Mouse (Mus musculus): Measurements from ENCODE around the gene Macf1. TPM values are rescaled to one million over a fixed set of nuclear protein-coding genes. Genes with fewer than 3 reads are reported as not detected.

Macf1 gene
- polyA plus RNA-seq, 1 experiment from 2014 or later = 120 TPM

- DNase-seq (ENCODE audit: low spot score) (no peak), ATAC-seq (ENCODE audit: low FRiP score) (no peak)
- Histone ChIP-seq H3K27ac (no peak overlapping the region), H3K4me2 (replicated peaks) (no peak overlapping the region), H3K9me3 (ENCODE audit: control insufficient read depth, low read length) (no peaks in the 10 kb centered on the region), H3K9ac (no peak overlapping the region), H3K4me1 (replicated peaks; ENCODE audit: control insufficient read depth, insufficient read depth, low read length) (peaks cover 8% of the 10 kb centered on the region; the same call in 1 of the 2 replicates), H3K4me3 (replicated peaks; ENCODE audit: low read length) (no peak overlapping the region), H3K36me3 (replicated peaks; ENCODE audit: control insufficient read depth, insufficient read depth) (no peaks in the 10 kb centered on the region), H3K27me3 (ENCODE audit: control insufficient read depth, insufficient read depth, low read length) (no peaks in the 10 kb centered on the region)
- WGBS = 92% methylated on average over 4 of the region's 4 CpGs
Measured at GRCm38 (mm10) chr4:123560896-123561295, 123.3 kb downstream of the Macf1 start.

- 96% methylated on average over 2 of the region's 2 CpGs for WGBS
- Histone ChIP-seq H3K4me3 (replicated peaks; ENCODE audit: low read length) (no peak overlapping the region), H3K4me1 (replicated peaks; ENCODE audit: control insufficient read depth, insufficient read depth, low read length) (no peaks in the 10 kb centered on the region), H3K27ac (no peak overlapping the region), H3K9ac (no peak overlapping the region), H3K36me3 (replicated peaks; ENCODE audit: control insufficient read depth, insufficient read depth) (no peaks in the 10 kb centered on the region), H3K9me3 (ENCODE audit: control insufficient read depth, low read length) (no peaks in the 10 kb centered on the region), H3K4me2 (replicated peaks) (no peak overlapping the region), H3K27me3 (ENCODE audit: control insufficient read depth, insufficient read depth, low read length) (no peaks in the 10 kb centered on the region)
- DNase-seq (ENCODE audit: low spot score) (no peak), ATAC-seq (ENCODE audit: low FRiP score) (no peak)
Measured at GRCm38 (mm10) chr4:123558496-123558895, 125.7 kb downstream of the Macf1 start.

GRCm38 (mm10) chr4:123555251-123555650 lies 128.9 kb downstream of the Macf1 start:
- no peak for ATAC-seq (ENCODE audit: low FRiP score)
- Histone ChIP-seq H3K27ac (no peak overlapping the region), H3K36me3 (replicated peaks; ENCODE audit: control insufficient read depth, insufficient read depth) (no peaks in the 10 kb centered on the region; the same call in 1 of the 2 replicates), H3K9ac (no peak overlapping the region), H3K4me2 (replicated peaks) (no peak overlapping the region), H3K27me3 (ENCODE audit: control insufficient read depth, insufficient read depth, low read length) (no peaks in the 10 kb centered on the region), H3K4me1 (replicated peaks; ENCODE audit: control insufficient read depth, insufficient read depth, low read length) (no peaks in the 10 kb centered on the region), H3K4me3 (replicated peaks; ENCODE audit: low read length) (no peak overlapping the region), H3K9me3 (ENCODE audit: control insufficient read depth, low read length) (no peaks in the 10 kb centered on the region)
- DNase-seq (ENCODE audit: low spot score) = no peak

GRCm38 (mm10) chr4:123552689-123553088 lies 131.5 kb downstream of the Macf1 start:
- DNase-seq (ENCODE audit: low spot score) (no peak), ATAC-seq (ENCODE audit: low FRiP score) (no peak)
- H3K27me3 ChIP-seq (ENCODE audit: control insufficient read depth, insufficient read depth, low read length) = no peaks in the 10 kb centered on the region
- H3K4me2 ChIP-seq (replicated peaks) = no peak overlapping the region
- H3K4me1 ChIP-seq (replicated peaks; ENCODE audit: control insufficient read depth, insufficient read depth, low read length) = no peaks in the 10 kb centered on the region
- H3K27ac ChIP-seq = no peak overlapping the region
- H3K4me3 ChIP-seq (replicated peaks; ENCODE audit: low read length) = no peak overlapping the region
- WGBS = 45% methylated on average over 3 of the region's 3 CpGs
- no peaks in the 10 kb centered on the region for H3K9me3 ChIP-seq (ENCODE audit: control insufficient read depth, low read length)
- H3K36me3 ChIP-seq (replicated peaks; ENCODE audit: control insufficient read depth, insufficient read depth) = no peaks in the 10 kb centered on the region; the same call in 1 of the 2 replicates
- H3K9ac ChIP-seq = no peak overlapping the region

GRCm38 (mm10) chr4:123548317-123548716 lies 135.8 kb downstream of the Macf1 start:
- Histone ChIP-seq H3K4me1 (replicated peaks; ENCODE audit: control insufficient read depth, insufficient read depth, low read length) (no peaks in the 10 kb centered on the region), H3K27ac (no peak overlapping the region), H3K9me3 (ENCODE audit: control insufficient read depth, low read length) (no peaks in the 10 kb centered on the region), H3K4me3 (replicated peaks; ENCODE audit: low read length) (no peak overlapping the region), H3K9ac (no peak overlapping the region), H3K36me3 (replicated peaks; ENCODE audit: control insufficient read depth, insufficient read depth) (peaks cover 11% of the 10 kb centered on the region), H3K27me3 (ENCODE audit: control insufficient read depth, insufficient read depth, low read length) (no peaks in the 10 kb centered on the region), H3K4me2 (replicated peaks) (no peak overlapping the region)
- 95% methylated on average over 3 of the region's 3 CpGs for WGBS
- DNase-seq (ENCODE audit: low spot score) = no peak
- no peak for ATAC-seq (ENCODE audit: low FRiP score)

- H3K27ac ChIP-seq = no peak overlapping the region
- H3K4me3 ChIP-seq (replicated peaks; ENCODE audit: low read length) = no peak overlapping the region
- no peak overlapping the region for H3K9ac ChIP-seq
- H3K27me3 ChIP-seq (ENCODE audit: control insufficient read depth, insufficient read depth, low read length) = no peaks in the 10 kb centered on the region
- no peak for DNase-seq (ENCODE audit: low spot score)
- H3K9me3 ChIP-seq (ENCODE audit: control insufficient read depth, low read length) = no peaks in the 10 kb centered on the region
- H3K4me1 ChIP-seq (replicated peaks; ENCODE audit: control insufficient read depth, insufficient read depth, low read length) = no peaks in the 10 kb centered on the region
- peaks cover 11% of the 10 kb centered on the region for H3K36me3 ChIP-seq (replicated peaks; ENCODE audit: control insufficient read depth, insufficient read depth)
- H3K4me2 ChIP-seq (replicated peaks) = no peak overlapping the region
- ATAC-seq (ENCODE audit: low FRiP score) = no peak
Measured at GRCm38 (mm10) chr4:123543691-123544090, 140.5 kb downstream of the Macf1 start.

- ATAC-seq (ENCODE audit: low FRiP score) (peak; percentile 65; the same call in 1 of the 2 replicates), DNase-seq (ENCODE audit: low spot score) (peak; percentile 76)
- H3K4me2 ChIP-seq (replicated peaks) = no peak overlapping the region
- H3K36me3 ChIP-seq (replicated peaks; ENCODE audit: control insufficient read depth, insufficient read depth) = peaks cover 6% of the 10 kb centered on the region; the same call in 1 of the 2 replicates
- H3K4me3 ChIP-seq (replicated peaks; ENCODE audit: low read length) = no peak overlapping the region
- no peaks in the 10 kb centered on the region for H3K9me3 ChIP-seq (ENCODE audit: control insufficient read depth, low read length)
- H3K27ac ChIP-seq = peak overlapping the region; percentile 18; the same call in 1 of the 2 replicates
- no peaks in the 10 kb centered on the region for H3K27me3 ChIP-seq (ENCODE audit: control insufficient read depth, insufficient read depth, low read length)
- no peak overlapping the region for H3K9ac ChIP-seq
- no peaks in the 10 kb centered on the region for H3K4me1 ChIP-seq (replicated peaks; ENCODE audit: control insufficient read depth, insufficient read depth, low read length)
- 36% methylated on average over 1 of the region's 1 CpGs for WGBS
Measured at GRCm38 (mm10) chr4:123535271-123535670, 148.9 kb downstream of the Macf1 start.

- no peaks in the 10 kb centered on the region for H3K9me3 ChIP-seq (ENCODE audit: control insufficient read depth, low read length)
- no peaks in the 10 kb centered on the region for H3K27me3 ChIP-seq (ENCODE audit: control insufficient read depth, insufficient read depth, low read length)
- no peak overlapping the region for H3K27ac ChIP-seq
- no peak overlapping the region for H3K4me3 ChIP-seq (replicated peaks; ENCODE audit: low read length)
- peaks cover 19% of the 10 kb centered on the region for H3K4me1 ChIP-seq (replicated peaks; ENCODE audit: control insufficient read depth, insufficient read depth, low read length)
- H3K36me3 ChIP-seq (replicated peaks; ENCODE audit: control insufficient read depth, insufficient read depth) = no peaks in the 10 kb centered on the region
- DNase-seq (ENCODE audit: low spot score) (no peak), ATAC-seq (ENCODE audit: low FRiP score) (no peak)
- 44% methylated on average over 3 of the region's 3 CpGs for WGBS
- H3K4me2 ChIP-seq (replicated peaks) = no peak overlapping the region
- H3K9ac ChIP-seq = no peak overlapping the region
Measured at GRCm38 (mm10) chr4:123532001-123532400, 152.2 kb downstream of the Macf1 start.

GRCm38 (mm10) chr4:123530976-123531375 lies 153.2 kb downstream of the Macf1 start:
- Histone ChIP-seq H3K4me2 (replicated peaks) (no peak overlapping the region), H3K27me3 (ENCODE audit: control insufficient read depth, insufficient read depth, low read length) (no peaks in the 10 kb centered on the region), H3K4me1 (replicated peaks; ENCODE audit: control insufficient read depth, insufficient read depth, low read length) (peaks cover 30% of the 10 kb centered on the region), H3K9ac (no peak overlapping the region), H3K4me3 (replicated peaks; ENCODE audit: low read length) (no peak overlapping the region), H3K36me3 (replicated peaks; ENCODE audit: control insufficient read depth, insufficient read depth) (no peaks in the 10 kb centered on the region), H3K27ac (no peak overlapping the region), H3K9me3 (ENCODE audit: control insufficient read depth, low read length) (no peaks in the 10 kb centered on the region)
- 90% methylated on average over 6 of the region's 6 CpGs for WGBS
- DNase-seq (ENCODE audit: low spot score) (no peak), ATAC-seq (ENCODE audit: low FRiP score) (no peak)

- no peaks in the 10 kb centered on the region for H3K27me3 ChIP-seq (ENCODE audit: control insufficient read depth, insufficient read depth, low read length)
- H3K4me3 ChIP-seq (replicated peaks; ENCODE audit: low read length) = no peak overlapping the region
- WGBS = 55% methylated on average over 6 of the region's 6 CpGs
- no peak overlapping the region for H3K9ac ChIP-seq
- no peak for ATAC-seq (ENCODE audit: low FRiP score)
- H3K27ac ChIP-seq = peak overlapping the region; percentile 61
- H3K36me3 ChIP-seq (replicated peaks; ENCODE audit: control insufficient read depth, insufficient read depth) = no peaks in the 10 kb centered on the region
- peaks cover 44% of the 10 kb centered on the region for H3K4me1 ChIP-seq (replicated peaks; ENCODE audit: control insufficient read depth, insufficient read depth, low read length)
- no peak overlapping the region for H3K4me2 ChIP-seq (replicated peaks)
- peak; percentile 65 for DNase-seq (ENCODE audit: low spot score)
- H3K9me3 ChIP-seq (ENCODE audit: control insufficient read depth, low read length) = no peaks in the 10 kb centered on the region
Measured at GRCm38 (mm10) chr4:123529230-123529629, 154.9 kb downstream of the Macf1 start.
